Mouse (Mus musculus) hindbrain, embryonic 10.5 days (tissue): ENCODE results near the gene Krtap9-3. TPM values are rescaled to one million over a fixed set of nuclear protein-coding genes. Genes with fewer than 3 reads are reported as not detected.

Experiments
- DNase-seq: peaks from one replicate; pipeline ENCODE4 v3.0.0-alpha.2; 2017; ENCODE audit warnings: low spot score
- H3K27ac ChIP-seq: fragments of 300-500 bp; sonication (generic); 2 replicates; pipeline ENCODE4 v1.5.1; 2016; ENCODE audit warnings: mild to moderate bottlenecking, moderate library complexity
- H3K27me3 ChIP-seq: fragments of 300-500 bp; sonication (generic); 2 replicates; pipeline ENCODE4 v1.6.1; 2016; ENCODE audit warnings: mild to moderate bottlenecking; ENCODE audit not compliant: poor library complexity, insufficient read depth, severe bottlenecking
- H3K36me3 ChIP-seq: fragments of 300-500 bp; sonication (generic); 2 replicates; pipeline ENCODE4 v1.6.1; 2016; ENCODE audit warnings: mild to moderate bottlenecking, moderate library complexity
- H3K4me1 ChIP-seq: fragments of 300-500 bp; sonication (generic); replicated peaks from 2 replicates; pipeline ENCODE4 v1.6.1; 2016; ENCODE audit warnings: mild to moderate bottlenecking
- H3K4me3 ChIP-seq: fragments of 300-500 bp; sonication (generic); 2 replicates; pipeline ENCODE4 v1.5.1; 2016; ENCODE audit warnings: mild to moderate bottlenecking, moderate library complexity
- H3K9me3 ChIP-seq: fragments of 300-500 bp; sonication (generic); 2 replicates; pipeline ENCODE4 v1.6.1; 2016; ENCODE audit warnings: mild to moderate bottlenecking, moderate library complexity
- WGBS: fragments of 180-500 bp; shearing (Covaris S2); methylation state at CpG from one replicate; pipeline ENCODE4 v1.1.7; 2016; 5-methylcytosine and 5-hydroxymethylcytosine counted together
- polyA plus RNA-seq: library from polyadenylated mRNA; unstranded; fragments of >200 nt; fragmentation: Nextera tagmentation; extraction: Ambion mirVana; gene quantifications from 2 replicates; pipeline ENCODE4 v1.2.1, GENCODE M21; 2016

Krtap9-3 gene
- polyA plus RNA-seq, 1 experiment from 2014 or later, result not detected

DNA sequence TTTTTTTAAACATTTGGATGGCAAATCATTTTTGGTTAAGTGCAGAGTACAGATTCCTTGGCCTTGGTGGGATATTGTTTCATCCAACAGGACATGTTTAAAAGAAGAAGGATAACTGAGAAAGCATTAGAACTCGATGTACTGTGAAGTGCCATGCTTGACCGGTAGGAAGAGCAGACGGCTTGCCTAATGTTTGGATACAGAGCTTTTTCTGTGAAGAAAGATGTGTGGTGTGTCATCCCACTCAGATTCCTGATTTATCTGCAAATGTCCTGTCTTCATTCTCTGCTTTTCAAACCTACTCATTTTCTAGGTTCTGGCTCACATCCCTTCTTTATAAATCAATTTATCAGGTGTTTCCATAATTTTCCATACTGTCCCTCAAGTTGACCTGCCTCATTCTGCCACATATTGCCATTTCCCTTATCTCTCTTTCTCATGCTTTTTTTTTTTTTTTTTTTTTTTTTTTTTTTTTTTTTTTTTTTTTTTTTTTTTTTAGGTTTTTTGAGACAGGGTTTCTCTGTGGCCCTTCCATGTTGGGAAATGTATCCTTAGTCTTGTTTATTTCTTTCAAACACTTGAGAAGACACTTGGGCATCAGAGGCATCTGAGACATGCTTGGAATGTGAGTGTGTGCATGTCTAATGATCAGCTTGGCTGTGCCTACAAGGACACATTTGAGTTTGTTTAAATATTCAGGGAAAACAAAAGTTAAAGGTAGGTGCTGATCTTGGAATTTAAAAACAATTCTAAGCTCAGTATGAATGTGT is 39.7 kb downstream of the Krtap9-3 start:
- Histone ChIP-seq H3K36me3 (no peaks in the 10 kb centered on the region), H3K27ac (no peak overlapping the region), H3K4me3 (no peak overlapping the region), H3K27me3 (no peaks in the 10 kb centered on the region), H3K9me3 (no peaks in the 10 kb centered on the region), H3K4me1 (no peaks in the 10 kb centered on the region)
- 73% methylated on average over 3 of the region's 3 CpGs for WGBS
- no peak for DNase-seq

DNA sequence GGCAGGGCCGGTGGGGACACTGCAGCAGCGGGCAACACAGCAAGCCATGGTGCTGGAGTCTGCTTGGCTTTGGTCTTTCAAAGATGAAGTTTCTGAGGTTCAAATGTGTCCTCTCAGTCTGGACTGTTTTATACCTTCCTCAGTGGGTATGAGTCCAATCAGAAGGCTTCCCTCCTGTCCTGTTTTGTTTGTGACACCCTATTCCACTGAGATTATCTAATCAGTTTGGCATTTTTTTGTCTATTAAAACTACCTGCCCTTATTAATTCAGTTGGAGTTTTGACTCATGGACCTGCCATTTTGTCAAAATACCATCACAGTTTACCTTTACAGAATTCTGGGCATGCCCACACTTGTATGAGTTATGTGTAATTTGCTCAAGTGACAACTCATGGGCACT is 41.2 kb downstream of the Krtap9-3 start, which contains the start of gene Krtap3-2:
Gene Krtap3-2 (minus strand): TSS at position 101 of the 400 bp plus-strand sequence.
- H3K27ac ChIP-seq, result no peak within 1 kb of the TSS
- H3K4me1 ChIP-seq, result no peaks in the 10 kb centered on the region
- no peaks in the 10 kb centered on the region for H3K36me3 ChIP-seq
- H3K4me3 ChIP-seq, result no peak within 1 kb of the TSS
- no peaks in the 10 kb centered on the region for H3K27me3 ChIP-seq
- no peak for DNase-seq
- no peaks in the 10 kb centered on the region for H3K9me3 ChIP-seq
- WGBS, result 64% methylated on average over 2 of the region's 2 CpGs

DNA sequence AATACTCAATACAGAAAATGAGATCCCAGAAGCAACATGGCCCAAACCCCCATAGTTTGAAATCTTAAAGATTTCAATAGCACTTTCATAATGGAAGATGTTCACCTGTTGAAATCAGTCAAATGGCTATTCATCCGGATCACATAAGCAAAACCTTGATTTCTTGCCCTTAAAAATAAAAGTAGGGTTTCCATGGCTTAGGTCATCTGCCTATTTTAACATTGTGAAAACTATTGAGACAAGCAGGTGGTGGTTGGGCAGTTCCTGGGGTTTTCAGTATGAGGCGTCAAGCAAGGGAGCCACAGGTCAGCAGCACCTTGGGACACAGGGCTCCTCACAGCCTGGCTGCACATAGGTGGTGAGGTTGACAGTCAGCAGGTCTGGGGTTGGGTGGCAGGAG is 41.7 kb downstream of the Krtap9-3 start:
- Histone ChIP-seq H3K4me1 (no peaks in the 10 kb centered on the region), H3K36me3 (no peaks in the 10 kb centered on the region), H3K27me3 (no peaks in the 10 kb centered on the region), H3K4me3 (no peak overlapping the region), H3K9me3 (no peaks in the 10 kb centered on the region), H3K27ac (no peak overlapping the region)
- DNase-seq, result no peak
- WGBS, result 86% methylated on average over 2 of the region's 2 CpGs

DNA sequence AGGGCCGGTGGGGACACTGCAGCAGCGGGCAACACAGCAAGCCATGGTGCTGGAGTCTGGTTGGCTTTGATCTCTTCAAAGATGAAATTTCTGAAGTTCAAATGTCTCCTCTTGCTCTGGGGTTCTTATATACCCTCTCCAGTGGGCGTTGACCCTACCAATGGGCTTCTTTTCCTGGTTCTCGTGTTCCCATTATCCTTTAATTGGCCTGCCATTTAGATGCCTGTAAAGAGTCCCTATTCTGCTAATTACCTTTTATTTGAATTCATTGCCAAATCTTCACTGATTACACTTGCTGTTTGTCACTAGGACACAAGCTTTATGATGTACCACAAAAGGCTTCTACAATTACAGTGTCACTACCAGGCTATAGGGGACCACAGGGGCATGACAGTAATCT is 47.1 kb downstream of the Krtap9-3 start, which contains the start of gene Krtap3-3:
Gene Krtap3-3 (minus strand): TSS at position 101 of the 400 bp plus-strand sequence.
- H3K27me3 ChIP-seq, result no peaks in the 10 kb centered on the region
- H3K9me3 ChIP-seq, result no peaks in the 10 kb centered on the region
- DNase-seq, result no peak
- H3K4me1 ChIP-seq, result no peaks in the 10 kb centered on the region
- WGBS, result 73% methylated on average over 4 of the region's 4 CpGs
- H3K4me3 ChIP-seq, result no peak within 1 kb of the TSS
- no peaks in the 10 kb centered on the region for H3K36me3 ChIP-seq
- H3K27ac ChIP-seq, result no peak within 1 kb of the TSS

DNA sequence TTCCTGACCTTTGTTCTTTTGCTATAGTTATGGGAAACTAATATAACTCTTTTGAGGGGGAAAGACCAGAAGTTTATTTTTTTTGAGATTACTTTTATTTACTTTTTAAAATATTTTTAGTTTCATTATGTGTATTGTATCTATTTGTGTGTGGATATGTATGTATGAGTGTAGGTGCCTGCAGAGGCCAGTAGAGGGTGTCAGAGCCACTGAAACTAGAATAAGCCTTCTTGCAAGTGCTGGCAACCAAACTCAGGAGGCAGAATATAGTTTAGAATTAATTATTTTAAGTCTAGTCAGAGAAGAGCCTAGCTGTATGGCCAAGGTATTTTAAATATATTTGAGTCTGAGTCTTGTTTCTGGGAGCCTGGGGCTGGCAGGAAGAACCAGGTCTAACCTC is 50.0 kb downstream of the Krtap9-3 start:
- Histone ChIP-seq H3K4me1 (no peaks in the 10 kb centered on the region), H3K36me3 (no peaks in the 10 kb centered on the region), H3K4me3 (no peak overlapping the region), H3K27ac (no peak overlapping the region), H3K9me3 (no peaks in the 10 kb centered on the region), H3K27me3 (no peaks in the 10 kb centered on the region)
- no peak for DNase-seq

Other genes with a start within 250 kb of the Krtap9-3 start
- not detected in 2 replicates for gene Krt27, start 247.0 kb downstream of the Krtap9-3 start, polyA plus RNA-seq
- 0.25 and 0.26 TPM in 2 replicates for gene Krt28, start 223.2 kb downstream of the Krtap9-3 start, polyA plus RNA-seq
- gene Krt10, start 208.7 kb downstream of the Krtap9-3 start, polyA plus RNA-seq, result 22.4 and 27.4 TPM in 2 replicates
- 0.09 TPM in 1 of 2 replicates, not detected in the other for gene Krt12, start 175.8 kb downstream of the Krtap9-3 start, polyA plus RNA-seq
- gene Krt20, start 160.0 kb downstream of the Krtap9-3 start, polyA plus RNA-seq, result 0.35 and 1.6 TPM in 2 replicates
- 0.24 TPM in 1 of 2 replicates, not detected in the other for gene Krt23, start 105.0 kb downstream of the Krtap9-3 start, polyA plus RNA-seq
- not detected in 2 replicates for gene Krt39, start 76.8 kb downstream of the Krtap9-3 start, polyA plus RNA-seq
- gene Krt40, start 54.9 kb downstream of the Krtap9-3 start, polyA plus RNA-seq, result not detected in 2 replicates
- gene Krtap3-3, start 47.2 kb downstream of the Krtap9-3 start, polyA plus RNA-seq, result not detected in 2 replicates
- gene Krtap3-2, start 41.3 kb downstream of the Krtap9-3 start, polyA plus RNA-seq, result not detected in 2 replicates
- not detected in 2 replicates for gene Gm11939, start 38.6 kb downstream of the Krtap9-3 start, polyA plus RNA-seq
- gene Krtap3-1, start 31.5 kb downstream of the Krtap9-3 start, polyA plus RNA-seq, result not detected in 2 replicates
- not detected in 2 replicates for gene Krtap1-5, start 17.1 kb downstream of the Krtap9-3 start, polyA plus RNA-seq
- gene Krtap1-4, start 14.5 kb downstream of the Krtap9-3 start, polyA plus RNA-seq, result not detected in 2 replicates
- not detected in 2 replicates for gene Krtap1-3, start 6.8 kb downstream of the Krtap9-3 start, polyA plus RNA-seq
- gene Gm11938, start 5.2 kb upstream of the Krtap9-3 start, polyA plus RNA-seq, result not detected in 2 replicates
- not detected in 2 replicates for gene Gm11937, start 12.1 kb upstream of the Krtap9-3 start, polyA plus RNA-seq
- not detected in 2 replicates for gene Krtap2-4, start 16.7 kb upstream of the Krtap9-3 start, polyA plus RNA-seq
- gene Gm11562, start 22.3 kb upstream of the Krtap9-3 start, polyA plus RNA-seq, result not detected in 2 replicates
- gene Krtap4-1, start 30.1 kb upstream of the Krtap9-3 start, polyA plus RNA-seq, result not detected in 2 replicates
- not detected in 2 replicates for gene Krtap4-2, start 37.0 kb upstream of the Krtap9-3 start, polyA plus RNA-seq
- not detected in 2 replicates for gene Krtap4-7, start 46.0 kb upstream of the Krtap9-3 start, polyA plus RNA-seq
- not detected in 2 replicates for gene Gm11555, start 52.1 kb upstream of the Krtap9-3 start, polyA plus RNA-seq
- not detected in 2 replicates for gene Gm11563, start 60.9 kb upstream of the Krtap9-3 start, polyA plus RNA-seq
- not detected in 2 replicates for gene Krtap4-6, start 67.9 kb upstream of the Krtap9-3 start, polyA plus RNA-seq
- gene Gm14190, start 92.6 kb upstream of the Krtap9-3 start, polyA plus RNA-seq, result not detected in 2 replicates
- gene Gm14180, start 136.2 kb upstream of the Krtap9-3 start, polyA plus RNA-seq, result not detected in 2 replicates
- gene Gm11595, start 174.8 kb upstream of the Krtap9-3 start, polyA plus RNA-seq, result not detected in 2 replicates
- not detected in 2 replicates for gene Krtap4-8, start 182.6 kb upstream of the Krtap9-3 start, polyA plus RNA-seq
- not detected in 2 replicates for gene Krtap4-9, start 187.1 kb upstream of the Krtap9-3 start, polyA plus RNA-seq
- not detected in 2 replicates for gene Gm11596, start 195.4 kb upstream of the Krtap9-3 start, polyA plus RNA-seq
- not detected in 2 replicates for gene Gm11569, start 200.8 kb upstream of the Krtap9-3 start, polyA plus RNA-seq
- not detected in 2 replicates for gene Gm11554, start 206.3 kb upstream of the Krtap9-3 start, polyA plus RNA-seq
- gene Krtap4-13, start 211.8 kb upstream of the Krtap9-3 start, polyA plus RNA-seq, result not detected in 2 replicates
- not detected in 2 replicates for gene Gm11564, start 217.6 kb upstream of the Krtap9-3 start, polyA plus RNA-seq
- not detected in 2 replicates for gene 2300003K06Rik, start 240.0 kb upstream of the Krtap9-3 start, polyA plus RNA-seq